Mouse (Mus musculus) gastrocnemius, adult 2 months (tissue): ENCODE measurements around the gene Rnf41. TPM values are rescaled to one million over a fixed set of nuclear protein-coding genes. Genes with fewer than 3 reads are reported as not detected.

Source experiments
- DNase-seq: peaks from one replicate; pipeline ENCODE4 v3.0.0; 2022
- H3K27ac ChIP-seq: fragments of 200-600 bp; 2 replicates; pipeline ENCODE4 v1.8.1; 2022; ENCODE audit warnings: mild to moderate bottlenecking
- H3K4me3 ChIP-seq: fragments of 200-600 bp; 2 replicates; pipeline ENCODE4 v1.8.1; 2022; ENCODE audit warnings: mild to moderate bottlenecking, moderate library complexity
- CTCF ChIP-seq: fragments of 200-600 bp; IDR thresholded peaks from 2 replicates; pipeline ENCODE4 v1.8.1; 2022; ENCODE audit warnings: antibody characterized with exemption, mild to moderate bottlenecking, moderate library complexity
- intact Hi-C: fragments of 180-260 bp; cut with DNase I; formaldehyde crosslinking; loops from one replicate; pipeline ENCODE4 v1.15.1; 2025
- total RNA-seq, 2 experiments: library from RNA; stranded (reverse); gene quantifications; 2 replicates each; pipeline ENCODE4 v1.2.3; 2021

Rnf41 gene
- total RNA-seq, 2 experiments from 2014 or later, result 13.3 to 13.4 TPM

DNA sequence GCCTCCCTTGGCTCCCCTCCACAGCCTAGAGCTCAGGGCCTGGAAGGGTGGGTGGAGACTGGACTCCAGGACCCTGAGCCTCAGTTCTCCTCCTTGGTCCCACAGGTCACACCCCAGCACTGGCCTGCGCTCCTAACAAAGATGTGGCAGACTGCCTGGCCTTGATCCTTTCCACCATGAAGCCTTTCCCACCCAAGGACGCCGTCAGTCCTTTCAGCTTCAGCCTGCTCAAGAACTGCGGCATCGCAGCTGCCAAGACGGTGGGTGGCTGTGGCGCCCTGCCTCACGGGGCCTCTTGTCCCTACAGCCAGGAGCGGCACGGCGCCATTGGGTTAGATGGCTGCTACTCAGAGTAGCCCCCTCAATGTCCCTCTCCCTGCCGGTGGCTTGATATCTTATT, 21.1 kb upstream of the Rnf41 start:
- H3K4me3 ChIP-seq, result no peak overlapping the region
- no peak for DNase-seq
- intact Hi-C loops, result no loop called here
- TF ChIP-seq CTCF, result no peak
- no peak overlapping the region for H3K27ac ChIP-seq

DNA sequence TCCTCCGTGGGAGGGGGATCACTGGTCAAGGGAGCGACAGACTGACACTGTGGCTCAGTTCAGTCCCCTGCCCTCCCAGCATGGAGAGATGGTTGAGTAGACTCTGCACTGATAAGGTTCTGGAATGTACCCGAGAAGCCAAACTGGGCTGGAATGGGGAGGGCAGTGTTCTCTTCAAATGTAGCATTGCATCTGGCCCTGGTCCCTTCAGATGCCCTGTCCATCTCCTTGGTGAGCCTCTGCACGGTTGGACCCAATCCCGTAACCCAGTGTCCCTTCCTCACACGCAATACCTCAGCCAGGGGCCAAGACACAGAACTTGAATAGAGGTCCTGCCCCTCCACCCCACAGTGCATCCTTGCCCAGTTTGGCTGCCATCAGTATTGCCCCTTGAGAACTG, 19.6 kb upstream of the Rnf41 start:
- intact Hi-C loops, result no loop called here
- no peak for TF ChIP-seq CTCF
- no peak for DNase-seq

DNA sequence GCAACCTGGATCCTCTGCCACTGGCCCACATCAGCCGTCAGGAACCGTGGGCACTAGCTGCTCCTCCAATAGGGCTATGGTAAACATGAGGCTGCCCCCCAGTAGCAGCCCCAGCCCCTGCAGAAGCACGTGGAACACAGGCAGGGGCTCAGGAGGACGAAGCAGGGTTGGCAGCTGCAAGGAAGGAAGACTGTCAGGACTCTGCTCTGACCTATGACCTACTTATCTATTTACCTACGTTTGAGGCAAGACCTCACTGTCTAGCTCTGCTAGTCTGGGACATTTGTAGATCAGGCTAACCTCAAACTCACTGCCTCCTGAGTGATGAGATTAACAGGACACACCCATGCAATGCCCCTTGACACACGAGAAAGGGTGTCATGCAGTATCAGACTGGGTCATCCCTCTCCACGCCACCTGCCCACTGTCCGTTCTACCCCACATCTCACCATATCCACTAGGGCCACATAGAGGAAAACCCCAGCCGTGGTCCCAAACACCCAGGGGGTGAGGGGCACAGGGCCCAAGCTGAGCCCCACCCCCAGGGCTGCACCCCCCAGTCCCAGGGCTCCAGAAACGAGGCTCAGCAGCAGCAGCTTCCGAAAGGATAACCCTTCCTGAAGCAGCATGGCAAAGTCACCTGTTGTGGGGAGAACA, 15.3 kb upstream of the Rnf41 start:
- no peak for DNase-seq
- TF ChIP-seq CTCF, result no peak
- H3K27ac ChIP-seq, result no peak overlapping the region
- H3K4me3 ChIP-seq, result no peak overlapping the region
- intact Hi-C loops, result no loop called here

More for the DNA sequence above, 19.6 kb upstream of the Rnf41 start:
- Histone ChIP-seq H3K4me3 (no peak overlapping the region), H3K27ac (no peak overlapping the region)

DNA sequence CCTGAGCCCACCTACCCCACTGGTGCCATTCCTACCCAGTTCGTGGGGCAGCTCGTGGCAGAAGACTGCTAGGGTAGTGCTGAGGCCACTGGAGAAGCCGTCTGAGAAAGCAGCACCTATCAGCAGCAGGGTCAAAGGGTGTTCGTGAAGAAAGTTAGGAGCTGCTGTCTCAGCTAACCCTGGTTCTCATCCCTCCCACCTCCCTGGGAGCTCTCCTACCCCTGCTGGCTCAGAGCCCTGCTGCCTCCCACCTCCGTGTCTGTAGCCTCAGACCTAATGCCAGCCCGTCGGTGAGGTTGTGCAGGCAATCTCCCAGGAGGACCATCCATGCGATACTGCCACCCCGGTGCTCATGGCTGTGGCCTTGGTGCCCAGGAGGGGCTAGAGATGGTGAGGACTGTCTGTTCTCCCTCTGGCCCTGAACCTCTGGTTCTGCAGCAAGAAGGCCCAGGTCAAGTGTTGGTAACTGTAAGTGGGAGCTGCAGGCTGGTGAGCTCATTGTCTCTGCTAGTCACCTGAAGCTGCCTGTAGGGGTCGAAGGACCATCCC, 14.7 kb upstream of the Rnf41 start:
- TF ChIP-seq CTCF, result no peak
- H3K4me3 ChIP-seq, result no peak overlapping the region
- intact Hi-C loops, result no loop called here
- no peak for DNase-seq
- no peak overlapping the region for H3K27ac ChIP-seq

DNA sequence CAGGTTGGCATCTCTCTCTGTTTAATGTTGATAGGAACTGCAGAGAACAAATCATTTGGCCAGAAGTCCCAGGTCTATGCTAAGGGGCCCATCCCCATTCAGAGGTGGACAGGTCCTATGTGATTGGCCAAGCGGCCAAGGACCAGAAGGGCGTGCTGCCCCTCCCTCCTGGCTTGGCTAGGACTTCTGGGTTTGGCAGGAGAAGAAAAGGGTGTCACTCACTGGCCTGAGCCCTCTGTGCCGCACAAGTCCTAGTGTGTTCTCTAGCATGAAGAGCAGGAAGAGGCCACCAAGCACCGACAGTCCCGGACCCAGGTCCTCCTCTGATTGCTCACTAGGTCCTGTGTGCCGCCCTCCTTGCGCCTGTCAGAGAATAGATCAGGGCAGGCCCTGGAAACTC, 14.0 kb upstream of the Rnf41 start:
- no peak overlapping the region for H3K27ac ChIP-seq
- TF ChIP-seq CTCF, result no peak
- H3K4me3 ChIP-seq, result no peak overlapping the region
- intact Hi-C loops, result no loop called here
- no peak for DNase-seq

DNA sequence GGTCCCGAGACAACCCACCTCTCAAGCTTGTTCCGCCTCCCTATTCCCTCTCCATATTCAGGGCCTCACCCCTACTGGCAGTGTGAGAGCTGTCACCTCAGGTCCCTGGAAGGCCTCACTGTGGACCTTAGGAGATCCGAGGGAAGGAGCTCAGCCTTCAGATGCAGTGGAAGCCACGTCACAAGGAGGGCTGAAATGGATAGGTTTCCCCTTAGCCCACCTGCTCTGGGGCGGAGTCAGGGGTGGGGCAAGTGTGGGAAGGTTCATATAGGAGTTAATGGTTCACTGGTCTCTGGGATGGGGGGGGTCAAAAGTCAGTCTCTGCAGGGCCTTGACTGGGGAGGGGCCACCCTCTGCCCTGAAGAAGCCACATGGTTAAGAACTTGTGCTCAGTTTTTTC, 11.1 kb upstream of the Rnf41 start:
- intact Hi-C loops, result loop anchor here (2.0 kb wide), 1 partner anchor 14 kb away; no protein-coding TSS in a partner anchor
- DNase-seq, result no peak

DNA sequence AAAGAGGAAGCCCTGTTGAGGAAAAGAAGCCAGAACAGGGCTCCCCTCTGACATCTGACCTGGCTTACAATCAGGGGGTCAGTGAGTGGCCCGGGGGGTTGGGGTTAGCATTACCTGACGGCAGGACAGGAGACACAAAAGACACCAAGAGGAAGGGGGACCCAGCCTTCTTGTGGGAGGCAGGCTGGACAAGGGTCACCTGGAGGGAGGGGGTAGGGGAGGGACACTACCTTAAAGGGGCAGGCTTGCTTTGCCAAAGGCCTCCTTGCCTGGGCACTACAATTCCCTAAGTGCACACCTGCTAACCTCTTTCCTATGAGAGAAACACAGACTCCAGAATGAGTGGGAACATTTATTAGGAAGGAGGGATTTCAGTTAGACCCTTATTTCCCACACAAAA, 10.4 kb upstream of the Rnf41 start, which contains the start of gene Slc39a5:
Slc39a5 (minus strand) TSS at position 174 of the 400 bp plus-strand sequence.
- TF ChIP-seq CTCF, result no peak
- Histone ChIP-seq H3K4me3 (no peak within 1 kb of the TSS), H3K27ac (no peak within 1 kb of the TSS)
- no peak for DNase-seq
- intact Hi-C loops, result loop anchor here (2.0 kb wide), 1 partner anchor 14 kb away; no protein-coding TSS in a partner anchor

More for the DNA sequence above, 11.1 kb upstream of the Rnf41 start:
- TF ChIP-seq CTCF, result no peak
- Histone ChIP-seq H3K4me3 (no peak overlapping the region), H3K27ac (no peak overlapping the region)

DNA sequence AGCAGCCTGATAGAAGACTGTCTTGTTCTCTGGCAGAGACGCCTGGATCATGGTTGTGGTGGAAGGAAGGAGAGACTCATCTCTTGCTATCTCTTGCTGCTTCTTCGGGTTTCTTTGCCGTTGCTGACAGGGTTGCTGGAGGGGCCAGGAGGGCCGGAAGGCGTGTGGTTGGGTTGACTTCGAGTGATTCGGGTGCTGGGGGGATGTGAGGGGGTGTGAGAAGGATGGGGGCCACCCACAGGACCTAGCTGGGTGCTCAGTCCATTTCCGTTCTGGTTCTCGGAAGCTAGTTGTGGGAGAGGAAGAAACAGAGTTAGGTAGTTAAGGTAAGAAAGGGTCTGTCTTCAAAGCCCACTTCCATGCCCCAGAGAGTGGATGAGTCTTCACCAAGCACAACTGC, 9.8 kb upstream of the Rnf41 start:
- no peak for TF ChIP-seq CTCF
- DNase-seq, result no peak
- H3K4me3 ChIP-seq, result no peak overlapping the region
- intact Hi-C loops, result loop anchor here (2.0 kb wide), 1 partner anchor 15 kb away; no protein-coding TSS in a partner anchor
- H3K27ac ChIP-seq, result no peak overlapping the region

DNA sequence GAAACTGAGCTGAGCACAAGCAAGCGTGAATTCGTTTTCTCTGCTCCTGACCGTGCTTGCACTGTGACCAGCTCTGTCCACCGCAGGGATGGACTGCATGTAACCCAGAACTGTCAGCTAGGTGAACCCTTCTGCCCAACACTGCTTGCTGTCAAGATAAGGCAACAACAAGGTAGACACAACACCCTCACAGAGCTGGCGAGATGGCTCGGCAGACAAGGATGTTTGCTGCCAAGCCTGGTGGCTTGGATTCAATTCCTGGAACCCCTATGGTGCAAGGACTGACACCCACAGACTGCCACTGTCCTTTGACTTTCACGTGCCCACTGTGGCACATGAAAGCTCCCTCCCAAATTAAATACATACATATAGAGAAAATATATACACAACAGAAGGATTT, 7.5 kb upstream of the Rnf41 start:
- no peak for DNase-seq
- intact Hi-C loops, result no loop called here
- Histone ChIP-seq H3K4me3 (no peak overlapping the region), H3K27ac (no peak overlapping the region)
- TF ChIP-seq CTCF, result no peak

DNA sequence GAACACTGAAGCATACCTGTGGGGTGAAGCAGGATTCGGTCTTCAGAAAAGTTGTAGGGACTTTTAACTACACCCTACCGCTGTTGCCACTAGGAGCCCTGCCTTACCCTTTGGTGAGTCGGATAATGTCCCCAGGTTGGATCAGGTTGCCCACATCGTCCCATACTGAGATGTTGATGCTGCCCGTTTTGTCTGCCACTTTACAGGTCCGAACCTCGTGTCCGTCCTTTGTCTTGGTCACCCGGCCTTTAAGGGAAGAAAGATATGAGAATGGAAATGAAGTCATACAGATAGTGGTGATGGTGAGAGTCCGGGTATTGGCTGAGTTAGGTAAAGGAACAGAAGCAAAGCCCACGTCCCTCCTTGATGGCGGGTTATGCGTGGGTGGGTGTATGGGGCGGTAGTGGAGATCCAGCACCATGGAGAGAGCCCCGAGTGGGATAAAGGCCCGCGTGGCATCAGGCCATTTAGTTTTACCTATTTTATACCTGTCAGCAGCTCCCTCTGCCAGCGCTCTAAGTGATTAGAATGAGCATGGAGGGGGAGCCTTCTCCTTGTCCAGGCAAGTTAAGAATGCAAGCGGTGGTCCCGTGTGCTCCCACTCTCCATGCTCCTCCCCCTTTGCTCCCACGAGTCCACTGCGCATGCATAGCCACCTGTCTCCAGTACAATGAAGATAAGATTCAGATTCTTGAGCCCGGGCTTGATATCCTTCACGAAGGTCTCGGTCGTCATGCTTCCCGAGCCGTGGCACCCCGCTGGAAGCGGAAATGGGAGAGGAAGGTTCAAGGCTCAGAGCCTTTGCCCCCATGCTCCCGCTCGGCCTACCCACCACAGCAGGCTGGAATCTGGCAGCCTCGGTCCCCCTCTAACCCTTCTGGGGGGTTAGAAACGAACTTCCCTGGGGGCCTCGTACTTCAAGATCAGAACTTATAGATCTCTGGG, 2.6 kb upstream of the Rnf41 start:
- no peak for TF ChIP-seq CTCF
- intact Hi-C loops, result no loop called here
- no peak for DNase-seq
- Histone ChIP-seq H3K27ac (peak overlapping the region; percentile 91), H3K4me3 (peak overlapping the region; percentile 70)

DNA sequence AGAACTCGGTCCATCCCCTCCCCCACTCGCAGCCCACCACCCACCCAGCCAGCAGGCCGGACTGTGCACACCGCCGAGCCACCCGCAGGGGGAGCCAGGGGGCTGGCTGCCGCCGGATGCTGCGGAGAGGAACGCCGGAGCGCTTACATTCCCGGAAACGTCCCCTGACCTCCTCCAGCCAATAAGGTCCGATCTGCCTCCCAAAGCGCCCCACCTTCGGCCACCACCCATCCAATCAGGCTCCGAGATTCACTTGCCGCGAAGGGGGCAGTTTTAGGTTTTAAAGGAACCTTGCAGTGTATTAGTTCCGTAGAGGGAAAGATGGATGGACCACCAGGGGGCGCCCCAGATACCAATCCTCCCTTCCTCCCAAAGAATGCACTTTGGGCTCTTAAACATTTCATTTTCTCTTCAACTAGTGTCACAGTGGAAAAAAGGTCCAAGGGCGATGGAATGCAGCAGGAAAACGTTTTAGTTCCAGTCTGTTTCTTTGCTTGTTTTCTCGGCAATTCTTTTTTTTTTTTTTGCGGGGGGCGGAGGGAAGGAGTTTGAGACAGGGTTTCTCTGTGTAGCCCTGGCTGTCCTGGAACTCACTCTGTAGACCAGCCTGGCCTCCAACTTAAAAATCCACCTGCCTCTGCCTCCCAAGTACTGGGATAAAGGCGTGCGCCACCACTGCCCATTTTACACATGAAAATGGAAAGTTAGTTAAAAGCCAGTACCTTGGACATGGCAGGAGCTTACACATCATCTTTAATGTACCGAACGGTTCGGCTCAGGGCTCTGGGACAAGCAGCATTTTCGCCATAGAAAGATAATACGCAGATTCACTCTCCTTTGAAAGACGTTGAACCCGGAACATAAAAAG, 1.5 kb upstream of the Rnf41 start:
- H3K27ac ChIP-seq, result peak overlapping the region; percentile 92
- peak; percentile 78 for TF ChIP-seq CTCF
- peak overlapping the region; percentile 70 for H3K4me3 ChIP-seq
- DNase-seq, result peak; percentile 97
- intact Hi-C loops, result loop anchor here (1.0 kb wide), 1 partner anchor 45 kb away; no protein-coding TSS in a partner anchor

DNA sequence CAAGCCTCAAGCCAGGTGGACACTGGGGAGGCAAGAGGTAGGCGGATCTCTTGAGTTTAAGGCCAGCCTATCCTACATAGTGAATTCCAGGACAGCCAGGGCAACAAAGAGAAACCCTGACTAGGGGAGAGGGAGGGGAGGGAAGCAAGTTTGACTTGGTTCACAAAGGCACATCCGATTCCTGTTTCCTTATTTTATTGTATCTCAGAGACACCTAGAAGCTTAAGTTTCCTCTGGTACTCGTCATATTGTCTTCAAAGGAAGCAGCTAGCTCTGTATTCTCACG, 954 bp upstream of the Rnf41 start:
- peak overlapping the region; percentile 70 for H3K4me3 ChIP-seq
- intact Hi-C loops, result loop anchor here (1.0 kb wide), 1 partner anchor 45 kb away; no protein-coding TSS in a partner anchor
- DNase-seq, result no peak
- peak overlapping the region; percentile 92 for H3K27ac ChIP-seq
- no peak for TF ChIP-seq CTCF
